Mouse (Mus musculus) embryonic facial prominence, embryonic 14.5 days (tissue): Measurements from ENCODE around the gene Isl1. TPM values are rescaled to one million over a fixed set of nuclear protein-coding genes. Genes with fewer than 3 reads are reported as not detected.

Source experiments
- ATAC-seq: fragments of 200-750 bp; cut with Nextera tagmentation; 2 replicates; pipeline ENCODE4 v1.8.0; 2017; ENCODE audit warnings: low read depth, moderate number of reproducible peaks, moderate TSS enrichment
- DNase-seq: peaks from one replicate; pipeline ENCODE4 v3.0.0-alpha.2; 2015; ENCODE audit warnings: low spot score
- H3K27ac ChIP-seq: fragments of 300-500 bp; sonication (generic); replicated peaks from 2 replicates; pipeline ENCODE4 v1.5.1; 2014; ENCODE audit warnings: low read depth, mild to moderate bottlenecking, low read length, moderate library complexity
- H3K27me3 ChIP-seq: fragments of 300-500 bp; sonication (generic); replicated peaks from 2 replicates; pipeline ENCODE4 v1.6.1; 2014; ENCODE audit warnings: low read length; ENCODE audit not compliant: control insufficient read depth, insufficient read depth
- H3K36me3 ChIP-seq: fragments of 300-500 bp; sonication (generic); 2 replicates; pipeline ENCODE4 v1.6.1; 2014; ENCODE audit warnings: low read length, mixed read lengths; ENCODE audit not compliant: control insufficient read depth, insufficient read depth
- H3K4me1 ChIP-seq: fragments of 300-500 bp; sonication (generic); 2 replicates; pipeline ENCODE4 v1.6.1; 2014; ENCODE audit warnings: antibody characterized with exemption, low read length; ENCODE audit not compliant: control insufficient read depth, insufficient read depth
- H3K4me2 ChIP-seq: fragments of 300-500 bp; sonication (generic); 2 replicates; pipeline ENCODE4 v1.6.1; 2014; ENCODE audit warnings: low read depth, mild to moderate bottlenecking, low read length, moderate library complexity, mixed read lengths
- H3K4me3 ChIP-seq: fragments of 300-500 bp; sonication (generic); 2 replicates; pipeline ENCODE4 v1.5.1; 2014; ENCODE audit warnings: low read depth, mild to moderate bottlenecking, low read length
- H3K9ac ChIP-seq: fragments of 300-500 bp; sonication (generic); 2 replicates; pipeline ENCODE4 v1.6.1; 2014; ENCODE audit warnings: low read depth, mild to moderate bottlenecking, low read length, moderate library complexity, mixed read lengths
- H3K9me3 ChIP-seq: fragments of 300-500 bp; sonication (generic); 2 replicates; pipeline ENCODE4 v1.6.1; 2016; ENCODE audit warnings: low read length; ENCODE audit not compliant: control insufficient read depth
- WGBS: fragments of 180-500 bp; shearing (Covaris S2); extraction: QIAGEN DNeasy Blood & Tissue Kit; methylation state at CpG from one replicate; pipeline ENCODE4 v1.1.7; 2014; 5-methylcytosine and 5-hydroxymethylcytosine counted together
- polyA plus RNA-seq: library from polyadenylated mRNA; unstranded; fragments of >200 nt; fragmentation: Nextera tagmentation; extraction: Ambion mirVana; gene quantifications from 2 replicates; pipeline ENCODE4 v1.2.1, GENCODE M21; 2014

Isl1 gene
- polyA plus RNA-seq, 1 experiment from 2014 or later, result 24.0 TPM

- no peaks in the 10 kb centered on the region for H3K9me3 ChIP-seq
- H3K4me1 ChIP-seq, result no peaks in the 10 kb centered on the region
- no peak overlapping the region for H3K9ac ChIP-seq
- no peaks in the 10 kb centered on the region for H3K27me3 ChIP-seq
- DNase-seq (no peak), ATAC-seq (no peak)
- H3K4me3 ChIP-seq, result no peak overlapping the region
- 48% methylated on average over 9 of the region's 9 CpGs for WGBS
- no peak overlapping the region for H3K4me2 ChIP-seq
- H3K27ac ChIP-seq, result no peak overlapping the region
- no peaks in the 10 kb centered on the region for H3K36me3 ChIP-seq
Measured at GRCm38 (mm10) chr13:116279207-116279772, 30.2 kb downstream of the Isl1 start.
